Mouse (Mus musculus): ENCODE results near the gene Samd4b. TPM values are rescaled to one million over a fixed set of nuclear protein-coding genes. Genes with fewer than 3 reads are reported as not detected.
A peak's percentile ranks its signal among the peaks of the same experiment; 100 is the strongest.

The Samd4b gene
- total RNA-seq, 2 experiments from 2014 or later, result 22.6 to 22.8 TPM

DNA sequence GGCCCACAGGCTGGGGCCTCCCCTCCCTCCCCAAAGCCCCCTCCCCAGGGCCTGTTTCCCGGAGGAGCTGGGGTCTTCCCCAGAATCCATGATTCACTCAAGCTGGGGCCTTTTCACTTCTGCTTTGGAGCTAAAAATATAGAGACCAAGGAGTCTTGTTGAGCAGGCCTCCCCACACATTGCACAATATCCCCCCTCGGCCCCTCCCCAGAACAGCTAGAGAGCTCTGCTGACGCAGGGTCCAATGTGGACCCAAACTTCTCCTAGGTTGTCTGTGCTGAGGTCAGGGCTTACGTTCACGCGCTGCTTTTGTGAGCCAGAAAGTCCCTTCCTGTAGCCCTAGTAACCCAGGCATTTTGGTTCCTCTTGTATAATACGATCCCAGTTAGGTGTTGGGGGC lies 211.9 kb downstream of the Samd4b start:
- no peak for DNase-seq (ENCODE audit: low spot score)
- intact Hi-C loops (cut with DNase I), result loop anchor here (1.0 kb wide), 1 partner anchor 13 kb away; no protein-coding TSS in a partner anchor

DNA sequence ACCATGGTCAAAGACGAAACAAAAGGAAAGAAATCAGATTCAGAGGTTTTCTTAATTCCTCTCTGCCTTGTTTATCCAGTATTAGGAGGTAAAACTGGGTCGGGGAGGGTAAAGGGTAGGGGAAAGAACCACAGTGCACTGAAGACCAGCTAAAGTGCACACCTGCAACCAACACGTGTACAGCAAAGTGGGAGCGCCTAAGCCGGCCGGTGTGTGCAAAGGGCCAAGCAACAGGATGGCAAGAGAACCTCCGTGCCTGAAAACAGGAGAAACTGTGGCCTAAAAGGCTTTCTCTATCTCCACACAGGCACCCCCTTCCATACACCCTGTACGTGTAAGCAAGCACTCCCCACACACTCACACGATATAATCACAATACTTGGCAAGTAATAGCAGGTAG lies 212.7 kb downstream of the Samd4b start:
- no peak for DNase-seq (ENCODE audit: low spot score)
- intact Hi-C loops (cut with DNase I), result no loop called here

- no peak for DNase-seq (ENCODE audit: low spot score)
- intact Hi-C loops (cut with DNase I), result no loop called here
These were observed 213.8 kb downstream of the Samd4b start for GRCm38 (mm10) chr7:28384162-28384561.

GRCm38 (mm10) chr7:28383606-28384005 lies 214.3 kb downstream of the Samd4b start:
- intact Hi-C loops (cut with DNase I), result no loop called here
- no peak for DNase-seq (ENCODE audit: low spot score)

GRCm38 (mm10) chr7:28382981-28383396 lies 215.0 kb downstream of the Samd4b start:
- intact Hi-C loops (cut with DNase I), result no loop called here
- no peak for DNase-seq (ENCODE audit: low spot score)

DNA sequence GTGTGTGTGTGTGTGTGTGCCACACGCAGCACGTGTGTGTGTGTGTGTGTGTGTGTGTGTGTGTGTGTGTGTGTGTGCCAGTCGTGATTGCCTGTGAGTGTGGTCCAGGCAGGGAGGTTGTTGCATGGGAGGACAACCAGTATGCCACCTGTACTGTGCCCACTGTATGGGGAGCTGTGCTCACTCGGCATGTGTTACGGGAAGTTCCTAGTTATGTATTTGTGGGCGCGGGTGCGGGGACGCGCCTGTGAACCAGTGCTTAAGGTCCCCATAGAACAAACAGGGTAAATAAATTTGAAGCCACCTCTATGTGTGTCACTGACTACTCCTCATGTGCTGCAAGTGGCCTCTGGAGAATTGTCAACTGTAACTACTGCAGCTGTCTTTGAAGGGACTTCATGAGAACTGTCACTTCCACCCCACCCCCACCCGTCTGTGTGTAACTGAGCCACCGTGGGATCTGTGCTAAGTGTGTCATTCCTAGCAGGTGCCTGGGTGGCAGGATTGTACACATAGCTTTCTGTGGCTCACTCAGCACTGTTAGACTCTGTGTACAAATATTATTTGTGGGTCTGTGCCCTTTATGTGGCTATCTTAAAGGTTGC lies 215.5 kb downstream of the Samd4b start:
- intact Hi-C loops (cut with DNase I), result no loop called here
- DNase-seq (ENCODE audit: low spot score), result no peak

DNA sequence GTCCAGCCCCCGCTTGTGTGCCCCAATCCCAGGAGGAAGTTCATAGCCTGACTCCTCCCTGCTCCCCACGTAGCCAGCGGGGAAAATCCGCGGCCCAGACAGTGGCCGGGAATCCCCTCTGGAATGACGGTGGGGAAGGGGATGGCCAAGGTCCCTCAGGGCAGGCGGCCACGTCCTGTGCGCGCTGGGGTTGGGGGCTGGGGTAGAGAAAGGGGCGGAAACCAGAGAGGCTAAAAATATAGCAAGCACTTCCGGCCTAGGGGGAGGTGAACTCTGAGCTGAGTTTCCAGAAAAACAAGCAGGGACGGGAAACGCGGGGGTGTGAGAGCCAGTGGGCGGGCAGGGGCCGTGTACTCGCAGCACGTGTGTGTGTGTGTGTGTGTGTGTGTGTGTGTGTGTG lies 216.0 kb downstream of the Samd4b start:
- peak; percentile 90 for DNase-seq (ENCODE audit: low spot score)
- intact Hi-C loops (cut with DNase I), result no loop called here

- DNase-seq (ENCODE audit: low spot score), result peak; percentile 88
These were observed 216.7 kb downstream of the Samd4b start for GRCm38 (mm10) chr7:28381017-28381790.

GRCm38 (mm10) chr7:28380237-28381016 lies 217.5 kb downstream of the Samd4b start, which contains the start of gene Zfp36:
TSS of gene Zfp36 (minus strand) at chr7:28380253.
- DNase-seq (ENCODE audit: low spot score), result no peak
- intact Hi-C loops (cut with DNase I), result no loop called here

More at GRCm38 (mm10) chr7:28381017-28381790, 216.7 kb downstream of the Samd4b start:
- intact Hi-C loops (cut with DNase I), result no loop called here

- intact Hi-C loops (cut with DNase I), result no loop called here
- DNase-seq (ENCODE audit: low spot score), result peak; percentile 93
These were observed 218.9 kb downstream of the Samd4b start for GRCm38 (mm10) chr7:28378769-28379651.

DNA sequence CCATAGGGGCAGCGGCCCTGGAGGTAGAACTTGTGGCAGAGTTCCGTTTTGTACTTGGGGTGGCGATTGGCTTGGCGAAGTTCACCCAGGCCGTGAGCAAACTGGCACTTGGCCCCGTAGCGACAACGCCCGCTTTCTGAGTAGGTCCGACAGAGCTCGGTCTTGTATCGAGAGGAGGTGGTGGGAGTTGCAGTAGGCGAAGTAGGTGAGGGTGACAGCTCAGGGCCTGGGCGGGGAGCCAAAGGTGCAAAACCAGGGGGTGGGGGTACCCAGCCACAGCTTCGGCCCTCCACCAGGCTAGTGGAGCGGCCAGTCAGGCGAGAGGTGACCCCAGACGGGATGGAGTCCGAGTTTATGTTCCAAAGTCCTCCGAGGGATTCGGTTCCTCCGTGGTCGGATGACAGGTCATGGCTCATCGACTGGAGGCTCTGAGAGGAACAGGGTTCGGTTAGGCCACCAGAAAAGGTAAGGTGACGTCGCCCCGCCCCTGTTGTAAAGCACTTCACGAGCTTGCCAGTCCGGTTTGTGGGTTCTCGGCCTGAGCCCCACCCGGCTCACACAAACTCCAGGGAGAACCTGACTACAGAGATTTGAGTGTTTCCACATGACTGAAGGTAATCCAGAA lies 219.8 kb downstream of the Samd4b start:
- peak; percentile 64 for DNase-seq (ENCODE audit: low spot score)
- intact Hi-C loops (cut with DNase I), result no loop called here

GRCm38 (mm10) chr7:28377190-28378065 lies 220.5 kb downstream of the Samd4b start:
- DNase-seq (ENCODE audit: low spot score), result no peak
- intact Hi-C loops (cut with DNase I), result no loop called here

GRCm38 (mm10) chr7:28376011-28376771 lies 221.8 kb downstream of the Samd4b start:
- intact Hi-C loops (cut with DNase I), result no loop called here
- DNase-seq (ENCODE audit: low spot score), result peak; percentile 84

GRCm38 (mm10) chr7:28375176-28375921 lies 222.6 kb downstream of the Samd4b start:
- peak; percentile 92 for DNase-seq (ENCODE audit: low spot score)
- intact Hi-C loops (cut with DNase I), result no loop called here

- intact Hi-C loops (cut with DNase I), result no loop called here
- no peak for DNase-seq (ENCODE audit: low spot score)
These were observed 223.3 kb downstream of the Samd4b start for GRCm38 (mm10) chr7:28374647-28375046.

GRCm38 (mm10) chr7:28373891-28374495 lies 224.0 kb downstream of the Samd4b start:
- no peak for DNase-seq (ENCODE audit: low spot score)
- intact Hi-C loops (cut with DNase I), result loop anchor here (1.0 kb wide), 1 partner anchor 12 kb away; no protein-coding TSS in a partner anchor

Data from heart, postnatal 25 days (tissue).